Mouse (Mus musculus): ENCODE data around the gene Hnf1a.
A peak's percentile ranks its signal among the peaks of the same experiment; 100 is the strongest.
"Not testable (repeated sequence)": the region's sequence is repeated elsewhere in the genome, so short reads cannot be mapped to it uniquely, and the experiment has no call there.

Hnf1a gene

DNA sequence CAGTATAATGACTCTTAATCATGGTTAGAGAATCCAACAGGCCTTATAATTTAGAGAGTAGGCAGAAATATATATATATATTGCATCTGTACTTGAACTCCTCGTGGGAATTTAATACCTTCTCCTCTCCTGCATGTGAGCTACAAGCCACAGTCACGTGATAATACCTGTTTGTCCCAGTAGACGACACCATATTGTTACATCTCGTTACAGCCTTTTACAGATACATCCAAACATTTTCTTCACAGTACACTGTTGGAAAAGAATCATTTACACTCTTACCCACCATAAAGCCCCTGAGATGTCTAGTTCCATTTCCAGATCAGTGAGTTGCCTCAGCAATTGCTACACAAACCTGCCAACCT lies 28.1 kb downstream of the Hnf1a start:
- DNase-seq, result no peak

DNA sequence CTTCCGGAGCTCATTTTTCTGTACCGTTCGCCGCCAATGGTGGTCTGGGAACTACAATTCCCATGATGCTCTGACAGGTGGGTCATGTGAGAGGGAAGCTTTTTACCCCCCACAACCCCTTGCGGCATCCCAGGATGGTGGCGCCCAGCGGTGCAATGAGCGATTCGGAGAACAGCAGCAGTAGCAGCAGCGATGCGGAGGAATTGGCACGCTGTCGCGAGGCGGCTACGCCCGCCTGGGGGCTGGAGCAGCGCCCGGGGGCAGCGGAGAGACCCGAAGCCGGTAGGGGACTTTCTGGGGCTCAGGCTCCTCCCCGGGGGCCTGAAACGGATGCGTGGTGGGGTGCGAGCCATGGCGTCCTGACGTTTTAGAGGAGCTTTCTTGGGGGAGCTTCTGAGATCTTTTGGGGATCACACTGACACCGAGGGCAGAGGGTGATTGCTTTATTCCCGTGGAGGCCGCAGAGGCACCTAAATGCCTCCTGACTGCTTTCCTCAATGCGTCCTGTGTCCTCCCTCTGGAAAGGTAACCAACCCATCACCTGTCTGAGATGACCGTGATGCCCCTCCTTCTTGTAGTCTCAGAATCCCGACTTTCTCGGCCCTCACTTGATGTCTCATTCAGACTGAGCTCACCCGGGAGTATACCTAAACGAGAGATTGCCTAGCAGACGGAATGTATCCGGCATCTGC lies 28.7 kb downstream of the Hnf1a start, which contains the start of gene 2210016L21Rik:
TSS of gene 2210016L21Rik (plus strand) at position 85 of the 692 bp plus-strand sequence.
- peak; percentile 95 for DNase-seq

DNA sequence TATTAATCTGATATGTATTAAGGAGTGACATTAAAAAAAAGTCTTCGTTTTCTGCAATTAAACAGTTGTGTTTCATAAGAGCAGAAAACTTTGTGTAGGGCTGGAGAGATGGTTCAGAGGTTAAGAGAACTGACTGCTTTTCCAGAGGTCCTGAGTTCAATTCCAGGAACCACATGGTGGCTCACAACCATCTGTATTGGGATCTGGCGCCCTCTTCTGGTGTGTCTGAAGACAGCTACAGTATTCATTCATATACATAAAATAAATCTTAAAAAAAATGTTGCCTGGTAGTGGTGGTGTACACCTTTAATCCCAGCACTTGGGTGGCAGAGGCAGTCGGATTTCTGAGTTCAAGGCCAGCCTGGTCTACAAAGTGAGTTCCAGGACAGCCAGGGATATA lies 29.8 kb downstream of the Hnf1a start:
- DNase-seq, result not testable (repeated sequence)

DNA sequence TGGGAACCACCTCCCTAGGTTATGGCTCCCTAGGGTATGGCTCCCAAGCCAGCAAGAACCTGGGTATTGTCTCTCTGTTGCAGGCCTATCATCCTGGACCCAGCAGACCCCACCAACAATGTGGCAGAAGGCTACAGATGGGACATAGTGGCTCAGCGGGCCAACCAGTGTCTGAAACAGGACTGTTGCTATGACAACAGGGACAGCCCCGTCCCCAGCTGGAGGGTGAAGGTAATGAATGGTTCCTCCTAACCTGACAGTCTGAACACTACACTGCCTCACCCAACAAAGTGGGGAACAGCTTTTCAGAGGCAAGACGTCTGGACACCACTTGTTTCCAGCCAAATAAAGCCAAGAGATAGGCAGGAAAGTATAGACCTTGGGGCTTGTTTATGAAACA lies 35.1 kb downstream of the Hnf1a start:
- peak; percentile 39 for DNase-seq

DNA sequence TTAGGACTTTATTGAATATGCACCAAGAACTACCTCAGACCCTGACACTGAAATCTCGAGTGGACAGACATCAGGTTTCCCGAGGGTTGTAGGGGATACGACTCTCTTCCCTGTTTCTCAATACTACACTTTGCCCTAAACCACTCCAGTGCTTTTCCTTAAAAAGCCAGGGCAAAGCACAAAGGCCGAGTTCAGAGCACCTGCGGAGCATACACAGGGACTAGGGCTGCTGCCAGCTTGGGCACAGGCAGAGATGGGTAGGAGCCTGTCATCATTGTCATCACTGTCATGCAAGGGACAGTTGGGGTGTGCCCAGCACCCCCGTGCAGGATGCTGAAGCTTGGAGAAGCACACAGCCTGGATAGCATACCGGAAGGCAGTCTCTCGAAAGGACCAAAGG lies 37.7 kb downstream of the Hnf1a start:
- DNase-seq, result no peak

DNA sequence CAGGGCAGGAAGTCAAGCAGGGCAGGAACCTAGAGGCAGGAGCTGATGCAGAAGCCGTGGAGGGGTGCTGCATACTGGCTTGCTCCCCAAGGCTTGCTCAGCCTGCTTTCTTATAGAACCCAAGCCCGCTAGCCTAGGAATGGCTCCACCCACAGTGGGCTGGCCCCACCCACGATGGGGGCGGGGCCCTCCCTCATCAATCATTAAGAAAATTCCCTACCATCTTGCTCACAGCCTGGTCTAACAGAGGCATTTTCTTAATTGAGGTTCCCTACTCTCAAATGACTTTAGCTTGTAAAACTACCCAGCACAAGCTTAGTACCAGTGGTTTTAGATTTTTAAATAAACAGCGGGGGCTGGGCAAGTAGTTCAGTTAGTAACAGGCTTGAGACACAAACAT lies 39.3 kb downstream of the Hnf1a start:
- no peak for DNase-seq

DNA sequence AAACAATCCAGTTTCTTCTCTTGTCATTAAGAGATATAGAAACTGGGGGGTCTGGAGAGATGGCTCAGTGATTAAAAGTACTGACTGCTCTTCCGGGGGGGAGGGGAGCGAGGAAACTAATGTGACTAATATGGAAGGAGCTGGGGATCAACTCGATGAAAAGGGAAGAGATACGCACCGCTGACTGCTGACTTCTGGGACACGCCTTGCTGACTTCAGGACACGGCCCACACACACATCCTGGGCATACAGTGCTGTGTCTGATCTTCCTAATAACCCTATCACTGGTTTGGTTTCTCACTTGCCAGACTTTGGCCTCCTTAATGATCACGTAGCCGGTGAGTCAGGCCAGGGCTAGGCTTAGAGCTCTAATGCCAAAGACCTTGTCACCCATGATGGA lies 44.1 kb downstream of the Hnf1a start:
- DNase-seq, result no peak

DNA sequence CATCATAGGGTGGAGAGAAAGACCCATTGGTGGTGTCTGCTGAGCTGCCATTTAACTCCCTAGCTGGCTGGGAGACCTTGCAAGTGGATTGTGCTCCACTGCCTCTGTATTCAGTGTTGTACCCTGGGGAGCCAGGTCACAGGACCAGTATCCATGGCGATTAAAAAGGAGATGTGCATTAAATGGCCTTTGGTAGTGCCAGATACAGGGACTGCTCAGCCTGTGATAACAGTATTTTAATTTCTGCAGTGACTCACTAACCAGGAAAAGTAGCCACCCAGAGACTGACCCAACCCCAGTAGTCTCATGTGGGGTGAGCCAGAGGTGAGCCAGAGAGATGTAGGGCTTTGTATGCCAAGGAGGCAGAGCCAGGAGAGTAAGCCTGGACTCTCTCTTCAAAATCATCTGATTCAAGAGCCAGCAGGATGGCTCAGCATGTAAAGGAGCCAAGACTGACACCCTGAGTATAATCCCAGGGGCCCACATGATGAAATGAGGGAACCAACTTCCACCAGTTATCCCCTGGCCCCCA lies 44.7 kb downstream of the Hnf1a start:
- no peak for DNase-seq

DNA sequence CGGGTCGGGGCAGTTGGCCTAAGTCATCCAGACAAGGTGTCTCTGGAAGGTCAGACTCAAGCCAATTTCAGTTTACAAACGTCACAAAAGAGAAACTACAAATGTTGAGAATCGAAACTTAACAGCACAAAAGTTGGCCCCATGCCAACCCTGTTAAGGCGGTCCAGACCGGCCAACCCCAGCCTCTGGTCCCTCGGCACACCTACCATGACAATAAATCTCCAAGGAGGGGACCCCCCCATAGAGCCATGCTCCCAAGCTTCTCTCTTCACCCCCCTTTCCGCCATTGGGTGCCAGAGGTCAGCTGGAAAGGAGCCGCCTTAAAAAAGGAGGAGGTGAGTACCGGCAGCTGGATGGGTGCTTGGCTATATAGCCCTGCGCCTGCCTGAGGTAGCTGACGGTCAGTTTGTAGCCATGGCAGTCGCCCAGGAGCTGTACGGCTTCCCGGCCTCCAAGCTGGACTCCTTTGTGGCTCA lies 47.9 kb downstream of the Hnf1a start, which contains the start of gene Oasl1:
TSS of gene Oasl1 (plus strand) at position 243 of the 476 bp plus-strand sequence.
- DNase-seq, result no peak

DNA sequence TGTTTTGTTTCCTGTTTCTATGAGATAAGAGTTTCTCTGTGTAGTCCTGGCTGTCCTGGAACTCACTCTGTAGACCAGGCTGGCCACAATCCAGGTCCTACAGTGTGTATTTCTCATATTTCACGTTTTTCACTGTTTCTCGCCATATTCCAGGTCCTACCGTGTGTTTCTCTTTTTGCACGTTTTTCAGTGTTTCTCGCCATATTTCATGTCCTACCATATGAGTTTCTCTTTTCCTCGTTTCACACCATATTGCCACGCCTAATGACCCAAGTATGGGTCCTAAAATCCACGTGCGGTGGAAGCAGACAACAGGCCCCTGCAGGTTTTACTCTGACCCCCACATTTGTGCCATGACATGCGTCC lies 48.5 kb downstream of the Hnf1a start:
- no peak for DNase-seq

DNA sequence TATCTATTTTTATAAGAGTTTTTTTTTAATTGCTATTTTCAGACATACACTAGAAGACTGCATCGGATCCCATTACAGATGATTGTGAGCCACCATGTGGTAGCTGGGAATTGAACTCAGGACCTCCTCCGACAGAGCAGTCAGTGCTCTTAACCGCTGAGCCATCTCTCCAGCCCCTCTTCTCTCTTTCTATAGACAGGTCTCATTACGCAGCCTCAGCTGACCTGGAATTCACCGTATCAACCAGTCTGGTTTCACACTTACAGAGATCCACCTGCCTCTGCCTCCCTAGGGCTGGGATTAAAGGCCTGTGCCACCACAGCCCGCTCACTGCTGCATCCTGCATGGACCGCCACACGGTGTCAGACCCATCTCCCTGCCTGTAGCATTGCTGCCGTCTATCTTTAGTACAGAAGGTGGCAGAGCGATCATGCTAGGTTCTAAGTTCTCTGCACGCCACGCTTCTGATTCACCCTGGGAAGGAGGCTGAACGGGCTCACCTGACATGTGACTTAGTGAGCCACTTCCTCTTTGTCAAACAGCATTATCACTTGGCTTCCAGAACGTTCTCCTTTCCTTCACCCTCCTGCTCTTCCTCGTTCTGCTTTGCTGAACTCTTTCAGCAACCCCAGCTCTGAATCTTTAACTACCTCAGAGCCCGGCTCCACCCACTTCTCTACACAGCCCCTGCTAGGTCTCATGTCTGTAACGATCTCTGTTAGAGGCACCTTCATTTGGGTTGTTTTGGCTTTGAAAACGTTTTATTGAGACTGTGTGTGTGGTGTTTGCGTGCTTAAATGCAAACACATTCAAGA lies 49.1 kb downstream of the Hnf1a start:
- no peak for DNase-seq

DNA sequence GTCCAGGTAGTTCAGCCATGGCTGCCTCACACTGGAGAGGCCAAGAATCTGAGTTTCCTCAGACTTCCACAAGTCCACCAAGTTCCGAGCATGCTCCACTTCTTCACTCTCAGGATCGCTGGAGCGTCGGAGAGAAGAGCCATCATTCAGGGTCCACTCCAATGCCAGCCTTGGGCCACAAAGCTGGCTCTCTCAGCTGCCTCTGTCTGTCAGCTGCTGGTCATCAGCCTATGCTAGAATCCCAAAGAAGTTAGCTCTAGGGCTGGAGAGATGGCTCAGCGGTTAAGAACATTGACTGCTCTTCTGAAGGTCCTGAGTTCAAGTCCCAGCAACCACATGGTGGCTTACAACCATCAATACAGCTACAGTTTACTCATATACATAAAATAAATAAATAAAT lies 53.5 kb downstream of the Hnf1a start:
- not testable (repeated sequence) for DNase-seq

DNA sequence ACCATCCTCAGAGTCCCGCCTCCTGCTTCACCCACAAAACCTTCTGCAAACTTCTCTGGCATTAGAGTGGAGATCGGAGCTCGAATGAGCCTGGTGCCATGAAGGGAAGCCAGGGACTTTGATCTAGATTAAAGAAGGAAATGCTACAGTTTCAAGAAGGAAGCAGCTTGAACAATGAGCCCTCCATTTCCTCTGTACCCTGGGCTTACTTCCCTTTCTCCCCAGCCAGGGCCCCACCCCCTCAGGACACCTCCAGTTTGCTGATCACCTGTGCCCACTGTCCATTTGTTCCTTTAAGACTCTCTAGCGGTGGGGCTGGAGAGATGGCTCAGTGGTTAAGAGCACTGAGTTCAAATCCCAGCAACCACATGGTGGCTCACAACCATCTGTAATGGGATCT lies 54.1 kb downstream of the Hnf1a start:
- DNase-seq, result no peak

DNA sequence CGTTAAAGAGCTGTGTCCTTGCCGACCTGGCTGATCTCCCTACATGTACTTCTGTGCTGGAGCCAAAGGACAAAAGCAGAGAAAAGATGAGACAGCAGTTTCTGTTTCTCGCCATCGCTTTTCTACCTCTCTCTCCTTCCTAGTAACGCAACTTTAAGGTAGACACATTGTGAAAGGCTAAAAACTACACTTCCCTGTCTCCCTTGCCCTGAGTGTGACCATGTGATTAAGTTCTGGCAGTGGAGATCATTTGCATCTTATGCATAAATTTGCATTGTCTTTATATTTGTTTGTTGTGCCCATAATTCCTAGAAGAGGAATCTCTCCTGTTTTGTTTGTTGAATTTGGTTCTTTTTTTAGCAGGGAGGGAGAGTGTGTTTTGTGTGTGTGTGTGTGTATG lies 55.0 kb downstream of the Hnf1a start:
- no peak for DNase-seq

DNA sequence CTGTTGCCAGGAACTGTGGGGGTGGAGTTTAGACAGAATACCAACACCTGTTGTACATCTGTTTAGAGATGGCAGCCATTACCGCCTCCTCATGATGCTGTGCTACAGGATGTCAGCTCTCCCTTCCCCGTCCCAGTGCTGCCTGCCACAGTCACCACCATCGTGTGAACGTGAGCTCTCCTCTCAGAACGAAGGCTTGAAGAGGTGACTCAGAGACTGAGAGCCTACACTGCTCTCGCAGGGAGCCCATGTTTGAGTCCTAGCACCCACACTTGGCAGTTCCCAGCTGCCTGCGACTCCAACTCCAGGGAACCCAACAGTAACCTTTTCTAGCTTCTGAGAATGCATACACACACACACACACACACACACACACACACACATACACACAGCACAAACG lies 56.0 kb downstream of the Hnf1a start:
- peak; percentile 11 for DNase-seq

DNA sequence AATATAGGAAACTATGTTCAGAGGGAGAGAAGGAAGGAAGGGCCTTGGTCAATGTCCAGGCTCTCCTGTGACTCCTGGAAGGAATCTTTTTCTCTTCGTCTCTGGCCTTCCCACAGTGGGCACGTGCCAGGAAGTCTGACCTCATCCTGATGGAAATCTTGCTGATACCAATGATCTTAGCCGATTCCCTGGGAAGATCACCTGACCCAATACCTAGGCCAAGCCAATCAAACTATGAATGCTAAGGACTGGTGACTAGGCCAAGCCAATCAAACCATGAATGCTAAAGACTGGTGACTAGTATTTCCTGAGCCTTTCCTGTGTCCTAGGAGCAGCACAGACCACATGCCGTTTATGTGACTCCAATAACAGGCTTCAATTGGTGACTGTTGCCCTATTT lies 57.2 kb downstream of the Hnf1a start:
- no peak for DNase-seq

DNA sequence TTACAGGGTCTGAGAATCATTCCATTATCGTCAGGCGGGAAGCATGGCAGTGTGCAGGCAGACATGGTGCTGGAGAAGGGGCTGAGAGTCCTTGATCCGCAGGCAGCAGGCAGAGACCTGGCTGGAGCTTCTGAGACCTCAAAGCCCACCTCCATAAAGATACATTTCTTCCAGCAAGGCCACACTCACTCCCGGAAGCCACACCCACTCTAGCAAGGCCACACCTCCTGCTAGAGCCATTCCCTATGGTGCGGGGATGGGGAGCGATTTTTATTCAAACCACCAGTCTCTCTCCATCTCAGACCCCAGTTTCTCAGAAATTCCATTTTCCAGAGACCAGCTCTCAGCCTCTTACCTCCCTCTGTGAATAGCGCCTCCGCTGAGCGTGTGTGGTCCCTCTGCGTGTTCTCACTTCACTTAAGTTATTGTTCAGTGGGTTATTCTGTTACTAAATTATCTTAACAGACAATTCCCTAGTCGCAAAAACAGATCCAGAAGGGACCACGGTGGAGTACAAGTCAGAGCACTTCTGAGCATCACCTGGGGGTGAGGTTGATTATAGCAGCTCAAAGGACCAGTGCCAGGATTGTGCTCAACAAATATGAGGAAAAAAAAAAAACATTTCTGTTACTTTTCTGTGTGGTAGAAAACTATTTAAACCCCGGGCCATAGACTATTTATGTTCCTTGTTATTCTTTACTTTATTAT lies 62.1 kb downstream of the Hnf1a start:
- DNase-seq, result peak; percentile 28

DNA sequence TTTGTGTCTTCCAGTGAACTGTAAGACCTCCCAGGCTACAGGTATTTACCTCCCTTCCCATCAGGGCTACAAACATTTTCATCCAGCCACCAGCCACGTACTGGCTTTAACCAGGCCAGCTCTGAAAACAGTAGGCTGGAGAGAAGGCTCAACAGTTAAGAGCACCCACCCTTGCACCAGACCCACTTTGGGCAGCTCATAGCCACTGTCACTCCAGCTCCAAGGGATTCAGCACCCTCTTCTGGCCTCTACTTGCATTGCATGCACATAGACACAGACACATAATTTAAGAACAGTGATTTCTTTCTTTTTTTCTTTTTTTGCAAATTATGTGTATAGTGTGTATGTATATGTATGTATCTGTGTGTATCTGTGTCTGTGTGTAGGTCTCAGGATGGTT lies 68.5 kb downstream of the Hnf1a start:
- peak; percentile 69 for DNase-seq

Data from embryo, embryonic 11 days (tissue).